Mouse (Mus musculus): ENCODE measurements at regions not wholly inside any gene's neighbourhood (a gene's known extent, or its start where the extent isn't known, plus 50 kb on each side); places are given as distances from the start of the nearest gene placed in this dataset.

DNA sequence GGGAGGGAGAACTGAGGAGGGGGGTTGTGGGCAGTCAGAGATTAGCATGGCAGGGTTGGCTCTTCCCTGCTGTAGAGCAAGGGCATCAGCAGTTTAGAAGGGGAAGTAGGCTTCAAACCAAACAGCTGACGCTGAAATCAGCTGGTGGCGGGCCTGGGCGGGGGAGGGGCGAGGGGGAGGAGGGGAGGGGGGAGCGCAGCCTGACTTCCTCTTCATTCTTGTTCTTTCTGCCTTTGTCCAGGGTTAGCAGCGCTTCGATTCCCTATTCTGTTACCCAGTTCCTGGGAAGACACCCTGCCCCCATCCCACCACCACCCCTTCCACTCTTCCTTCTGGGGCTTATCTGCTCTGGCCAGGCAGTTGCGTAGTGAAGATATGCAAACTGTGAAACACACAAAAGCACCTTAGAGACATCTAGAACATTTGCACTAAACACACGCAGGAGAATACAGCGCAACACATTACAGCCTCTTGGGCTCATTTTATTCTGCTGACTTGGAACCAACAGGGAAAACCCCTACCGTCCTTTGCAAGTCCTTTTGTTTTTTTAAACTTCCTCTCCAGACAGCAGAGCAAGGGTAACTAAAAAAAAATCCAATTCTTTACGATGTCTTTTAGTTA is 93.3 kb upstream of the Marcks start:
- ATAC-seq (ENCODE audit: extremely low read depth, insufficient number of reproducible peaks, low FRiP score, poor library complexity, severe bottlenecking) (peak; percentile 96), DNase-seq (ENCODE audit: low spot score) (peak; percentile 55)
- Histone ChIP-seq H3K9me3 (replicated peaks) (no peaks in the 10 kb centered on the region), H3K4me1 (ENCODE audit: insufficient read depth, low read depth, low read length) (peaks cover 39% of the 10 kb centered on the region), H3K27me3 (ENCODE audit: insufficient read depth, low read length) (no peaks in the 10 kb centered on the region), H3K4me3 (ENCODE audit: low read depth, low read length) (no peak overlapping the region; the same call in 1 of the 2 replicates), H3K36me3 (replicated peaks) (no peaks in the 10 kb centered on the region)
- TF ChIP-seq TAL1 (conservative IDR thresholded peaks at IDR 0.05; ENCODE audit: low read depth, low read length) (peak; percentile 81), POLR2AphosphoS5 (IDR thresholded peaks at IDR 0.05; ENCODE audit: insufficient replicate concordance, low read depth, low read length) (no peak)

DNA sequence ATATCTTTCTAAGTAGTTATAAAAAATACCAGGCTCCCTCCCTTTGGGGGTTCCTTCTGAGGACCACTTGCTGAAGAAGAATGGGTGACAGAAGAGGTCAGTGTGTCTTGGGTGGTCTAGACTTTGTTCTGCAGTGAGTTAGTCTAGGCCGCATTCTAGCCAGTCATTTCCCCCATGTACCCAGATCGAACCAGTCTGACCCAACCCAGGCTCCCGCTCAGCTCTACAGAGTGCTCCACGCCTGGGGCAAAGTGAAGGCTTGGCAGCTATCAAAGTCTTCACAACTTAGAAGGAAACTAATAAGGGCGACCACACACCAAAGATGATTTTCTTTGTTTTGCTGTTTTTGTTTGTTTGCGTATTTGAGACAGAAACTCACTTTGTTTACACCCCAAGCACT is 92.4 kb upstream of the Marcks start:
- no peak for DNase-seq (ENCODE audit: low spot score)
- Histone ChIP-seq H3K9me3 (replicated peaks) (no peaks in the 10 kb centered on the region), H3K4me1 (ENCODE audit: insufficient read depth, low read depth, low read length) (peaks cover 39% of the 10 kb centered on the region), H3K36me3 (replicated peaks) (no peaks in the 10 kb centered on the region), H3K27me3 (ENCODE audit: insufficient read depth, low read length) (no peaks in the 10 kb centered on the region), H3K4me3 (ENCODE audit: low read depth, low read length) (no peak overlapping the region; the same call in 1 of the 2 replicates)
- no peak for ATAC-seq (ENCODE audit: extremely low read depth, insufficient number of reproducible peaks, low FRiP score, poor library complexity, severe bottlenecking)
- TF ChIP-seq CTCF (IDR thresholded peaks at IDR 0.05; ENCODE audit: low read depth, low read length) (no peak), GATA1 (IDR thresholded peaks at IDR 0.05; ENCODE audit: borderline replicate concordance, low read length) (no peak), POLR2AphosphoS5 (IDR thresholded peaks at IDR 0.05; ENCODE audit: insufficient replicate concordance, low read depth, low read length) (no peak), GATA2 (IDR thresholded peaks at IDR 0.05; ENCODE audit: borderline replicate concordance, low read depth, low read length) (no peak), TAL1 (conservative IDR thresholded peaks at IDR 0.05; ENCODE audit: low read depth, low read length) (no peak)

- no peak for ATAC-seq (ENCODE audit: extremely low read depth, insufficient number of reproducible peaks, low FRiP score, poor library complexity, severe bottlenecking)
- peaks cover 24% of the 10 kb centered on the region for H3K4me1 ChIP-seq (ENCODE audit: insufficient read depth, low read depth, low read length)
- TF ChIP-seq TAL1 (conservative IDR thresholded peaks at IDR 0.05; ENCODE audit: low read depth, low read length), result no peak
- no peak for TF ChIP-seq GATA2 (IDR thresholded peaks at IDR 0.05; ENCODE audit: borderline replicate concordance, low read depth, low read length)
- TF ChIP-seq CTCF (IDR thresholded peaks at IDR 0.05; ENCODE audit: low read depth, low read length), result no peak
- TF ChIP-seq GATA1 (IDR thresholded peaks at IDR 0.05; ENCODE audit: borderline replicate concordance, low read length), result no peak
- H3K9me3 ChIP-seq (replicated peaks), result no peaks in the 10 kb centered on the region
- no peaks in the 10 kb centered on the region for H3K36me3 ChIP-seq (replicated peaks)
- DNase-seq (ENCODE audit: low spot score), result no peak
- H3K27me3 ChIP-seq (ENCODE audit: insufficient read depth, low read length), result no peaks in the 10 kb centered on the region
- H3K4me3 ChIP-seq (ENCODE audit: low read depth, low read length), result no peak overlapping the region
Measured at GRCm38 (mm10) chr10:37227889-37228288, 89.2 kb upstream of the Marcks start.

GRCm38 (mm10) chr10:37221730-37222129 is 83.0 kb upstream of the Marcks start:
- DNase-seq (ENCODE audit: low spot score) (no peak), ATAC-seq (ENCODE audit: extremely low read depth, insufficient number of reproducible peaks, low FRiP score, poor library complexity, severe bottlenecking) (no peak; the same call in 1 of the 2 replicates)
- H3K27me3 ChIP-seq (ENCODE audit: insufficient read depth, low read length), result no peaks in the 10 kb centered on the region; the same call in 1 of the 2 replicates
- TF ChIP-seq TAL1 (conservative IDR thresholded peaks at IDR 0.05; ENCODE audit: low read depth, low read length) (no peak), POLR2AphosphoS5 (IDR thresholded peaks at IDR 0.05; ENCODE audit: insufficient replicate concordance, low read depth, low read length) (no peak), GATA2 (IDR thresholded peaks at IDR 0.05; ENCODE audit: borderline replicate concordance, low read depth, low read length) (no peak), CTCF (IDR thresholded peaks at IDR 0.05; ENCODE audit: low read depth, low read length) (no peak), GATA1 (IDR thresholded peaks at IDR 0.05; ENCODE audit: borderline replicate concordance, low read length) (no peak)
- peaks cover 19% of the 10 kb centered on the region for H3K4me1 ChIP-seq (ENCODE audit: insufficient read depth, low read depth, low read length)
- no peaks in the 10 kb centered on the region for H3K9me3 ChIP-seq (replicated peaks)
- no peaks in the 10 kb centered on the region for H3K36me3 ChIP-seq (replicated peaks)
- H3K4me3 ChIP-seq (ENCODE audit: low read depth, low read length), result no peak overlapping the region

- no peak overlapping the region for H3K4me3 ChIP-seq (ENCODE audit: low read depth, low read length)
- H3K4me1 ChIP-seq (ENCODE audit: insufficient read depth, low read depth, low read length), result peaks cover 19% of the 10 kb centered on the region
- ATAC-seq (ENCODE audit: extremely low read depth, insufficient number of reproducible peaks, low FRiP score, poor library complexity, severe bottlenecking) (no peak), DNase-seq (ENCODE audit: low spot score) (no peak)
- no peak for TF ChIP-seq POLR2AphosphoS5 (IDR thresholded peaks at IDR 0.05; ENCODE audit: insufficient replicate concordance, low read depth, low read length)
- TF ChIP-seq GATA2 (IDR thresholded peaks at IDR 0.05; ENCODE audit: borderline replicate concordance, low read depth, low read length), result no peak
- TF ChIP-seq CTCF (IDR thresholded peaks at IDR 0.05; ENCODE audit: low read depth, low read length), result no peak
- no peak for TF ChIP-seq TAL1 (conservative IDR thresholded peaks at IDR 0.05; ENCODE audit: low read depth, low read length)
- TF ChIP-seq GATA1 (IDR thresholded peaks at IDR 0.05; ENCODE audit: borderline replicate concordance, low read length), result no peak
- no peaks in the 10 kb centered on the region for H3K36me3 ChIP-seq (replicated peaks)
- no peaks in the 10 kb centered on the region for H3K9me3 ChIP-seq (replicated peaks)
- no peaks in the 10 kb centered on the region; the same call in 1 of the 2 replicates for H3K27me3 ChIP-seq (ENCODE audit: insufficient read depth, low read length)
Measured at GRCm38 (mm10) chr10:37220434-37220833, 81.7 kb upstream of the Marcks start.

- DNase-seq (ENCODE audit: low spot score) (no peak), ATAC-seq (ENCODE audit: extremely low read depth, insufficient number of reproducible peaks, low FRiP score, poor library complexity, severe bottlenecking) (no peak)
- peaks cover 19% of the 10 kb centered on the region for H3K4me1 ChIP-seq (ENCODE audit: insufficient read depth, low read depth, low read length)
Measured at GRCm38 (mm10) chr10:37219936-37220335, 81.2 kb upstream of the Marcks start.

More at GRCm38 (mm10) chr10:37219936-37220335, 81.2 kb upstream of the Marcks start:
- Histone ChIP-seq H3K9me3 (replicated peaks) (no peaks in the 10 kb centered on the region), H3K27me3 (ENCODE audit: insufficient read depth, low read length) (no peaks in the 10 kb centered on the region; the same call in 1 of the 2 replicates), H3K36me3 (replicated peaks) (no peaks in the 10 kb centered on the region), H3K4me3 (ENCODE audit: low read depth, low read length) (no peak overlapping the region)
- TF ChIP-seq CTCF (IDR thresholded peaks at IDR 0.05; ENCODE audit: low read depth, low read length), result no peak
- TF ChIP-seq GATA1 (IDR thresholded peaks at IDR 0.05; ENCODE audit: borderline replicate concordance, low read length), result no peak
- no peak for TF ChIP-seq GATA2 (IDR thresholded peaks at IDR 0.05; ENCODE audit: borderline replicate concordance, low read depth, low read length)
- TF ChIP-seq POLR2AphosphoS5 (IDR thresholded peaks at IDR 0.05; ENCODE audit: insufficient replicate concordance, low read depth, low read length), result no peak

All from G1E (cell line).